Mouse (Mus musculus): ENCODE data around the gene Pfn1.

DNA sequence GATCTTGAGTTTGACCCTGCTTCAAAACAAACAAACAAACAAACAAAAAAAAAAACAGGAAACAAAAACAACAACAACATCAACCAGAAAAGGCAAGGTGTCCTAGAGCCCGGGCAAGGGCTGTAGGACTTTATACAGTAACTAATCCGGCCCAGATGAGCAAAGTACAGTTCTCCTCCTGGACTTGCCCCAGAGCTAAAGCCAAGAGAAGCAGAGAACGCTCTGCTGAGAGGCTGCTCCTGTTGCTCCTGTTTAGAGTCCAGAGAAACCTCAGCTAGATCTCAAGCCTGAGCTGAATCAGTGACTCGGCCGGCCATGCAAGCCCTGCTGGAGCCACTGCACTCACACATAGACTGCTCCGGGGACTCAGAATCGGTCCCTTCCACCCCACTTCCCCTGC, 24.3 kb downstream of the Pfn1 start:
- no peak for TF ChIP-seq CTCF (IDR thresholded peaks at IDR 0.05; ENCODE audit: control insufficient read depth, insufficient read depth, low read length)
- TF ChIP-seq POLR2A (IDR thresholded peaks at IDR 0.05; ENCODE audit: borderline replicate concordance, control insufficient read depth, low read depth, low read length), result no peak
